Mouse (Mus musculus) R1 (cell line): Measurements from ENCODE around the gene Olfr341.

Experiments used
- DNase-seq: peaks from one replicate; pipeline ENCODE4 v3.0.0-alpha.2; 2018; ENCODE audit warnings: low read depth, low spot score

Gene Olfr341

GRCm38 (mm10) chr2:36482368-36482767, at the start of gene Olfr341:
Gene Olfr341, minus strand, starts transcription at chr2:36482468.
- DNase-seq = no peak

- DNase-seq = no peak
Measured at GRCm38 (mm10) chr2:36524698-36525097, 42.4 kb upstream of the Olfr341 start, which contains the start of gene Olfr342. Gene Olfr342, plus strand, starts transcription at chr2:36524998.

- DNase-seq = no peak
Measured at GRCm38 (mm10) chr2:36473634-36474033, 8.6 kb downstream of the Olfr341 start.

- DNase-seq = no peak
Measured at GRCm38 (mm10) chr2:36452287-36452686, 30.0 kb downstream of the Olfr341 start, which contains the start of gene Olfr340. Gene Olfr340, plus strand, starts transcription at chr2:36452587.
